Mouse (Mus musculus) lung, postnatal 0 days (tissue): ENCODE data around the gene Gm10401.

Experiments used
- CTCF ChIP-seq: IDR thresholded peaks from 2 replicates; pipeline ENCODE4 v1.5.1; 2016; ENCODE audit warnings: antibody characterized with exemption, mild to moderate bottlenecking
- EP300 ChIP-seq: IDR thresholded peaks from 2 replicates; pipeline ENCODE4 v1.6.1; 2016; ENCODE audit warnings: antibody characterized with exemption, mild to moderate bottlenecking, control low read depth

- no peak for TF ChIP-seq CTCF
- TF ChIP-seq EP300 = no peak
These were observed 41.0 kb upstream of the Gm10401 start for GRCm38 (mm10) chr5:115139124-115139523.
